Mouse (Mus musculus) hindbrain, embryonic 14.5 days (tissue): ENCODE results near the gene Bcor. TPM values are rescaled to one million over a fixed set of nuclear protein-coding genes. Genes with fewer than 3 reads are reported as not detected.
A peak's percentile ranks its signal among the peaks of the same experiment; 100 is the strongest.

Experiments
- ATAC-seq: fragments of 200-750 bp; cut with Nextera tagmentation; 2 replicates; pipeline ENCODE4 v1.8.0; 2017; ENCODE audit warnings: moderate number of reproducible peaks, mild to moderate bottlenecking, moderate TSS enrichment, moderate library complexity; ENCODE audit not compliant: low FRiP score
- DNase-seq: peaks from one replicate; pipeline ENCODE4 v3.0.0-alpha.2; 2015; ENCODE audit warnings: low spot score
- H3K27ac ChIP-seq: fragments of 300-500 bp; sonication (generic); 2 replicates; pipeline ENCODE4 v1.5.1; 2014; ENCODE audit warnings: mild to moderate bottlenecking, moderate library complexity
- H3K27me3 ChIP-seq: fragments of 300-500 bp; sonication (generic); 2 replicates; pipeline ENCODE4 v1.6.1; 2014; ENCODE audit warnings: mild to moderate bottlenecking, low read length, mixed read lengths; ENCODE audit not compliant: control insufficient read depth, insufficient read depth
- H3K36me3 ChIP-seq: fragments of 300-500 bp; sonication (generic); replicated peaks from 2 replicates; pipeline ENCODE4 v1.6.1; 2014; ENCODE audit not compliant: control insufficient read depth, insufficient read depth
- H3K4me1 ChIP-seq: fragments of 300-500 bp; sonication (generic); replicated peaks from 2 replicates; pipeline ENCODE4 v1.6.1; 2014; ENCODE audit warnings: antibody characterized with exemption, low read length, mixed read lengths; ENCODE audit not compliant: control insufficient read depth, insufficient read depth
- H3K4me2 ChIP-seq: fragments of 300-500 bp; sonication (generic); replicated peaks from 2 replicates; pipeline ENCODE4 v1.6.1; 2014; ENCODE audit warnings: mild to moderate bottlenecking, moderate library complexity
- H3K4me3 ChIP-seq: fragments of 300-500 bp; sonication (generic); replicated peaks from 2 replicates; pipeline ENCODE4 v1.5.1; 2014; ENCODE audit warnings: mild to moderate bottlenecking, low read length
- H3K9ac ChIP-seq: fragments of 300-500 bp; sonication (generic); 2 replicates; pipeline ENCODE4 v1.6.1; 2014
- H3K9me3 ChIP-seq: fragments of 300-500 bp; sonication (generic); 2 replicates; pipeline ENCODE4 v1.6.1; 2016; ENCODE audit warnings: low read length; ENCODE audit not compliant: control insufficient read depth
- WGBS: fragments of 180-500 bp; shearing (Covaris S2); extraction: QIAGEN DNeasy Blood & Tissue Kit; methylation state at CpG from one replicate; pipeline ENCODE4 v1.1.7; 2014; 5-methylcytosine and 5-hydroxymethylcytosine counted together
- polyA plus RNA-seq: library from polyadenylated mRNA; unstranded; fragments of >200 nt; fragmentation: Nextera tagmentation; extraction: Ambion mirVana; gene quantifications from 2 replicates; pipeline ENCODE4 v1.2.1, GENCODE M21; 2014

Gene Bcor
- 16.1 and 17.5 TPM in 2 replicates for polyA plus RNA-seq

GRCm38 (mm10) chrX:12159981-12160656 lies at the start of gene Bcor:
Bcor (minus strand) TSS chrX:12160355.
- H3K27ac ChIP-seq = peak within 1 kb of the TSS; percentile 43; the same call in 1 of the 2 replicates
- no peaks in the 10 kb centered on the region for H3K9me3 ChIP-seq
- H3K4me1 ChIP-seq = peaks cover 5% of the 10 kb centered on the region; the same call in 1 of the 2 replicates
- peaks cover 54% of the 10 kb centered on the region for H3K27me3 ChIP-seq
- peak within 1 kb of the TSS; percentile 43 for H3K4me3 ChIP-seq
- WGBS = 5% methylated on average over 53 of the region's 56 CpGs
- no peaks in the 10 kb centered on the region for H3K36me3 ChIP-seq
- H3K4me2 ChIP-seq = peak within 1 kb of the TSS; percentile 62
- ATAC-seq (peak; percentile 41), DNase-seq (peak; percentile 33)
- H3K9ac ChIP-seq = peak within 1 kb of the TSS; percentile 68

- H3K27me3 ChIP-seq = no peaks in the 10 kb centered on the region
- WGBS = 89% methylated on average over 3 of the region's 3 CpGs
- H3K4me2 ChIP-seq = no peak overlapping the region
- H3K36me3 ChIP-seq = no peaks in the 10 kb centered on the region
- H3K4me3 ChIP-seq = no peak overlapping the region
- no peaks in the 10 kb centered on the region for H3K9me3 ChIP-seq
- no peak for ATAC-seq
- no peaks in the 10 kb centered on the region for H3K4me1 ChIP-seq
- no peak for DNase-seq
- no peak overlapping the region for H3K27ac ChIP-seq
- H3K9ac ChIP-seq = no peak overlapping the region
Measured at GRCm38 (mm10) chrX:12202951-12203350, 42.8 kb upstream of the Bcor start.

- no peak overlapping the region for H3K4me3 ChIP-seq
- no peaks in the 10 kb centered on the region for H3K9me3 ChIP-seq
- H3K27me3 ChIP-seq = no peaks in the 10 kb centered on the region
- ATAC-seq = no peak
- H3K9ac ChIP-seq = no peak overlapping the region
- no peak for DNase-seq
- H3K36me3 ChIP-seq = no peaks in the 10 kb centered on the region
- no peaks in the 10 kb centered on the region for H3K4me1 ChIP-seq
- 94% methylated on average over 3 of the region's 3 CpGs for whole genome bisulfite sequencing
- H3K4me2 ChIP-seq = no peak overlapping the region
- no peak overlapping the region for H3K27ac ChIP-seq
Measured at GRCm38 (mm10) chrX:12201111-12201510, 41.0 kb upstream of the Bcor start.

- Histone ChIP-seq H3K4me1 (no peaks in the 10 kb centered on the region), H3K27me3 (no peaks in the 10 kb centered on the region), H3K27ac (no peak overlapping the region), H3K9me3 (no peaks in the 10 kb centered on the region), H3K9ac (no peak overlapping the region), H3K36me3 (no peaks in the 10 kb centered on the region), H3K4me3 (no peak overlapping the region), H3K4me2 (no peak overlapping the region)
- WGBS = 66% methylated on average over 11 of the region's 11 CpGs
- ATAC-seq (no peak), DNase-seq (no peak)
Measured at GRCm38 (mm10) chrX:12195234-12195919, 35.2 kb upstream of the Bcor start.

GRCm38 (mm10) chrX:12192343-12192742 lies 32.2 kb upstream of the Bcor start:
- Histone ChIP-seq H3K4me3 (no peak overlapping the region), H3K27me3 (no peaks in the 10 kb centered on the region), H3K9ac (no peak overlapping the region), H3K9me3 (no peaks in the 10 kb centered on the region), H3K4me2 (no peak overlapping the region), H3K36me3 (no peaks in the 10 kb centered on the region), H3K27ac (no peak overlapping the region), H3K4me1 (no peaks in the 10 kb centered on the region)
- WGBS = 74% methylated on average over 2 of the region's 2 CpGs
- ATAC-seq (no peak), DNase-seq (no peak)

GRCm38 (mm10) chrX:12189511-12189910 lies 29.4 kb upstream of the Bcor start:
- Histone ChIP-seq H3K27me3 (no peaks in the 10 kb centered on the region), H3K9ac (no peak overlapping the region)
- WGBS = 78% methylated on average over 4 of the region's 4 CpGs

GRCm38 (mm10) chrX:12175198-12175960 lies 15.2 kb upstream of the Bcor start:
- Histone ChIP-seq H3K9ac (no peak overlapping the region), H3K4me3 (no peak overlapping the region), H3K4me2 (no peak overlapping the region), H3K36me3 (no peaks in the 10 kb centered on the region), H3K27ac (no peak overlapping the region), H3K4me1 (peaks cover 11% of the 10 kb centered on the region), H3K27me3 (no peaks in the 10 kb centered on the region), H3K9me3 (no peaks in the 10 kb centered on the region)
- DNase-seq (no peak), ATAC-seq (no peak)
- 43% methylated on average over 16 of the region's 16 CpGs for WGBS

More at GRCm38 (mm10) chrX:12189511-12189910, 29.4 kb upstream of the Bcor start:
- Histone ChIP-seq H3K36me3 (no peaks in the 10 kb centered on the region), H3K27ac (no peak overlapping the region), H3K4me2 (no peak overlapping the region), H3K4me1 (no peaks in the 10 kb centered on the region), H3K9me3 (no peaks in the 10 kb centered on the region), H3K4me3 (no peak overlapping the region)
- DNase-seq = no peak
- no peak for ATAC-seq

GRCm38 (mm10) chrX:12170128-12170527 lies 10.0 kb upstream of the Bcor start:
- H3K9me3 ChIP-seq = no peaks in the 10 kb centered on the region
- no peak overlapping the region for H3K4me2 ChIP-seq
- H3K9ac ChIP-seq = no peak overlapping the region
- 42% methylated on average over 3 of the region's 3 CpGs for WGBS
- peaks cover 8% of the 10 kb centered on the region for H3K4me1 ChIP-seq
- no peaks in the 10 kb centered on the region for H3K27me3 ChIP-seq
- no peak overlapping the region for H3K27ac ChIP-seq
- H3K4me3 ChIP-seq = no peak overlapping the region
- DNase-seq (no peak), ATAC-seq (no peak)
- no peaks in the 10 kb centered on the region for H3K36me3 ChIP-seq
